Mouse (Mus musculus) ES-Bruce4 (cell line): ENCODE data around the gene P2rx7.

ENCODE experiments used
- CTCF ChIP-seq: IDR thresholded peaks from one replicate; pipeline ENCODE4 v1.8.1; 2011; ENCODE audit warnings: low read depth, low read length
- EP300 ChIP-seq: IDR thresholded peaks from 2 replicates; pipeline ENCODE4 v1.6.1; 2011; ENCODE audit warnings: low read depth, low read length; ENCODE audit not compliant: insufficient read depth
- POLR2A ChIP-seq: IDR thresholded peaks from one replicate; pipeline ENCODE4 v1.8.1; 2011; ENCODE audit warnings: low read length; ENCODE audit not compliant: insufficient read depth

- TF ChIP-seq CTCF (no peak), POLR2A (no peak), EP300 (no peak)
Observed at GRCm38 (mm10) chr5:122635228-122635627, 8.5 kb upstream of the P2rx7 start.
